Mouse (Mus musculus) CD4-positive, CD25-positive, alpha-beta regulatory T cell, adult 4 months (primary cell): ENCODE results near the gene Syce3. TPM values are rescaled to one million over a fixed set of nuclear protein-coding genes. Genes with fewer than 3 reads are reported as not detected.

Source experiments
- ATAC-seq: one replicate; pipeline ENCODE4 v1.8.0; 2017
- polyA plus RNA-seq, 2 experiments: library from polyadenylated mRNA; unstranded; fragments of 100-300 nt; shearing (Covaris generic); gene quantifications; one replicate each; pipeline ENCODE4 v1.2.1; 2017

Gene Syce3
- polyA plus RNA-seq, 2 experiments from 2014 or later, result not detected

- no peak for ATAC-seq
Measured at GRCm38 (mm10) chr15:89372536-89372935, 37.8 kb downstream of the Syce3 start.

DNA sequence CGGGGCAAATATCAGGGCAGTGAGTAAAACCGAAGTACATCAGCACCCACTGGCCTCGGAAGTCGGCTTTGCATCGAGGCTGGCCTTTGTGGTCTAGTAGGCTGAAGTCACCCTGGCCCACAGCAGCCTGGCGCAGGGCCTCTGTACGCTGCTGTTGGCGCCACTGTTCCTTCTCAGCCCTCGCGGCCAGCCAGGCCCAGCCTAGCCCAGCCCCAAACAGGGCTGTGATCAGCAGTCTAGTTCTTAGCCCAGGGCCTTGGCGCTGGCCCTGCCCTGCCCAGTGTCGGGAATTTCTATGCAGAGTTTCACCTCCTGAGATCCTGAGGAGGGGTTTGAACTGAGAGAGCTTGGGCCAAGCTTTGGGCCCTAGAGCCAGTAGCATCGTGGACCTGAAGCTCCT is 38.2 kb downstream of the Syce3 start:
- no peak for ATAC-seq

DNA sequence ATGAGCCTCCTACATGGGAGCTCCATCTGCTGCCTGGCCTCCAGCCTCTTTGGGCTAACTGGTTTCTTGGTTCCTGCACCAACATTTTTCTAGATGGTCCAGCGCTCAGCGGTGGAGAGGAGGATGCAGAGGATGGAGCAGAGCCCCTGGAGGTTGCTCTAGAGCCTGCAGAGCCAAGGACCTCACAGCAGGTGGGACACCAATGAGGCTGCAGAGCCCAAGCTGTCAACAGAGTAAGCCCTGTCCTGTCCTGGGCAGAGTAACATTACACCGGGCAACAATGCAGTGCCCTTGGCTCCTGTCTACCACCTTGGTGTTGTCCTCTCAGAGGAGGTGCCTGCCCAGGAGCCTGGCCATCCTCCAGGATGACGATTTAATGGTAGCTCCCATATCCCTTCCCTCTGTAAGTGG is 45.2 kb downstream of the Syce3 start:
- no peak for ATAC-seq

DNA sequence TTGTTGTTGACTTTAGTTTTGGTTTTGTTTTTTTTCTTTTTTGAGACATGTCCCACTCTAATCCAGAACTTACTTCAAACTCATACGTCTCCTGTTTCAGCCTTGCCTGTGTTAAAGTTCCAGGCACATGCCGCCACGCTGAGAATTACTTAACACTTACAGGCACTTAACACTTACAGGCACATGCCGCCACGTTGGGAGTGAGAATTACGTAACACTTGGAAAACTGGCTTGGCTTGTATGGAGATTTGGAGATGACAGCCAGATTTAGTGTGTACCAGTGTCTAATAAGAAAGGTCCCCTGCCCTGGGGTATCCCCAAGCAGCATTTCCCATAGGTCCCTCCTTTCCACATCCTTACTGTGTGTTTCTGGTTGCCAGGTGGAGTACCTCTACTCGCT is 47.3 kb downstream of the Syce3 start:
- no peak for ATAC-seq

- no peak for ATAC-seq
Measured at GRCm38 (mm10) chr15:89358784-89359183, 51.5 kb downstream of the Syce3 start.

- peak; percentile 9 for ATAC-seq
Measured at GRCm38 (mm10) chr15:89356372-89356771, 53.9 kb downstream of the Syce3 start.

- ATAC-seq, result peak; percentile 92
Measured at GRCm38 (mm10) chr15:89355241-89356187, 54.8 kb downstream of the Syce3 start, which contains the start of the genes Lmf2 and Ncaph2. Gene Lmf2 (minus strand): TSS chr15:89355659. Gene Ncaph2 (plus strand): TSS chr15:89355719.

DNA sequence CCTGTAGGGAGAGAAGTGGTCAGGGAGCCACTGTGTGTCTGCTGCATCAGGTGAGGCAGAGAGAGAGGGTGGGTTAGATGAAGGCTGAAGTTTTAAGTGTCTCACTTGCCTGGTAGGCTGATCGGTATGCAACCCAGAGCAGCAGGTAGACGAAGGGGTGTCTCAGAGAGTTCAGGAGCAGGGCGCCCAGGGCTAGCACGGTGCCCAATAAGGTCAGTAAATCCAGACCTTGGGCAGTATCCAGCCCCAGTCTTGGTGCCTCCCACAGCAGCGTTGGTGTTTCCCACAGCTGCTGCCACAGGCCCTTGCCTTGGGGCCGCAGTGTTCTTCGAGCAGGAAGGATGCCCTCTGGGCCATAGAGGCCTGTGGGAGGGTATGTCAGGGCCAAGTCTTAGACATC is 55.8 kb downstream of the Syce3 start:
- ATAC-seq, result no peak

DNA sequence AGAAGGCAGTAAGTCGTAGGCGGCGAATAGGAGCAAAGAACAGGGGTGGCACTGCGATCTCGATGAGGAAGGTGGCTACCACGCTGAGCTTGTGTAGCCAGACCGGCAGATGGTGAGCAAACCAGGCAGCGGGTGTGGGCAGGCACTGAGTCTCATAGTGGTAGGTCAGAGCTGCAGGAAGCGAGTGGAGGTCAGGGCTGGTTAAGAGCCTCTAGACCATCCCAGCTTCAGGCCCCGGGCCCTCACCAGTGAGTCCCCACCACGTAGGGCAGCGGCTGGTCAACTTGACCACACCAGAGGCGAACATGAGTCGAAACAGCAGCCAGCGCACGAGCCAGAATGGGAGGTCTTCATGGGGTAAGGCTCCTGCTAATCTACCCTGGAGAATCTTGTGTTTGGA is 56.5 kb downstream of the Syce3 start:
- ATAC-seq, result no peak

DNA sequence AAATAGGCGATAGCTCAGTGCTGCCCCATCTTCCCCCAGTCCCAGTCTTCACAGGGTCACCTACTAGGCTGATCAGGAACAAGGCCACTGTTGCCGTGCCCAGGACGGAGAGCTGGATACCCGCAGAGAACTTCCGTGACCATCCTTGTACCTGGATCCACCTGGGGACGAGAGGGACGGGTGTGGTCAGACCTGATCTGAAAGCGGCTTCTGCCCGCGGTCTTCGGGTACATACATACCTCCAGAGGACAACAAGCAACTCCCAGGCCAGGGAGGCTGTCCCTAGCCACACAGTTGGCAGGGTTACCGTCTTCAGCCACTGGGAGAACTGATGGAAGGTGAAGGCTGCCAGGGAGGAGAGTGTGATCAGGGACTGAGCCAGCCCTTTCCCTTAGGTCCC is 57.5 kb downstream of the Syce3 start:
- ATAC-seq, result no peak

DNA sequence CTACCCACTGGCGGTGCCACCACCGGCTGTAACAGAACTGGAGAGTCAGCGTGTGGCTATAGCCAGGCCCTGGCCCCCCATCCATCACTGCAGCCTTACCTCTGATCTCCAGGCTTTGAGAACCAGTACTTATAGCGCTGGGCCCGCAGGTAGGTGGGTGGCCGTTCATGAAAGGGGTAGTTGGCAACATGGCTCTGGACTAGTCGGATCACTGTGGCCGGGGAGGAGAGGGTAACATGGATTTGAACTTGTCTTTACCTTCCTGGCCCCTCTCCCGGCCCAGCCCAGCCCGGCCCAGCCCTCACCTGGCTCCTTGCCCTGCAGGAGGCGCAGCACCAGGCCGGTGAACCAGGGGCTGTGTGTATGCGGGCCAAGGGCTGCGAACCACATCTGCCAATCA is 58.2 kb downstream of the Syce3 start:
- no peak for ATAC-seq

DNA sequence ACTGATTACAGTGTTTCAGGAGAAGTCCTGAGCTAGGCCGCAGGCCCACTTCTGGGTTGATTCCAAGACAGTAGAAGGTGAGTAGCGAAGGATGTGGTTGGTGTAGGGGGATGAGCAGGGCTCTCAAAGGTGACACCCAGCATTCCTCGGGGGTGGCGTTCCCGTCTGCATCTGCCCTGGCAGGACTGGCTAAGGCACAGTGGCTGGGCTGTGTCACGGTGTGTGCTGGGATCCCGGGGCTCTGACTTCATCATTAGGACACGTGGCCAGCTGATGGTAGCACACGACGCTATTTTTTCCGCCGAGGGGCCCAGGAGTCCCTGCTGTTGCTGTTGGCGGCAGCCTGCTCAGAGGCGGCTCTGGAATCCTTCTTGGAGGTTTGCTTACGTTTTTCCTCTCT is 59.0 kb downstream of the Syce3 start:
- ATAC-seq, result no peak

DNA sequence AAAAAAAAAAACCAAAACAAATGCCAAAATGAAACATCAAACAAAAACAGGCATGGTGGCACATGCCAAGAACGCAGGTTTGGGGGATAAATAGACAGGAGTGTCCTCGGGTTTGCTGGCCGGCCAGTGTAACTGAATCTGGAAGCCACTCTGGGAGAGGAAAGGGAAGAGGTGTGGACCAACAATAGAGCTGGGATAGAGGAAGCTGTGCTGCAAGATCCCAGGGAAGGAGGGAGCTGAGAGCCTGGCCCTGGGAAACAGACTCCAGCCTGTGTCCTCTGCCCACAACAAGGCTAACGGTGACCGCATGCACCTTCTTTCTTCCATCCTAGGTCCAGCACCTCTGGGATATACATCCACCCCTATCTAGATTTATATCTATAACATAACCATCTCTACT is 59.9 kb downstream of the Syce3 start:
- ATAC-seq, result no peak

GRCm38 (mm10) chr15:89343325-89343724 is 67.0 kb downstream of the Syce3 start:
- no peak for ATAC-seq

GRCm38 (mm10) chr15:89341678-89342077 is 68.6 kb downstream of the Syce3 start:
- ATAC-seq, result no peak

Other genes starting within 250 kb of the Syce3 start
- 1 to 10 TPM in 1 of 2 experiments, under 1 TPM in 1; 0.85 to 2.8 TPM for gene Plxnb2, start 229.7 kb downstream of the Syce3 start, polyA plus RNA-seq
- gene Dennd6b, start 214.0 kb downstream of the Syce3 start, polyA plus RNA-seq, result 10 to 100 TPM; 13.5 to 18.4 TPM
- 10 to 100 TPM; 25.3 to 28.0 TPM for gene Ppp6r2, start 198.9 kb downstream of the Syce3 start, polyA plus RNA-seq
- 100 to 1,000 TPM in 1 of 2 experiments, 10 to 100 TPM in 1; 87.6 to 124 TPM for gene Sbf1, start 95.2 kb downstream of the Syce3 start, polyA plus RNA-seq
- gene Adm2, start 87.8 kb downstream of the Syce3 start, polyA plus RNA-seq, result not detected
- gene Miox, start 76.1 kb downstream of the Syce3 start, polyA plus RNA-seq, result not detected
- gene Lmf2, start 54.8 kb downstream of the Syce3 start, polyA plus RNA-seq, result 10 to 100 TPM; 23.5 to 40.7 TPM
- 100 to 1,000 TPM; 189 to 193 TPM for gene Ncaph2, start 54.8 kb downstream of the Syce3 start, polyA plus RNA-seq
- 1 to 10 TPM; 1.6 to 3.0 TPM for gene Sco2, start 36.7 kb downstream of the Syce3 start, polyA plus RNA-seq
- gene Tymp, start 33.5 kb downstream of the Syce3 start, polyA plus RNA-seq, result not detected
- 1 to 10 TPM in 1 of 2 experiments, not detected in 1; 2.5 TPM for gene Odf3b, start 31.2 kb downstream of the Syce3 start, polyA plus RNA-seq
- not detected for gene Klhdc7b, start 25.6 kb downstream of the Syce3 start, polyA plus RNA-seq
- under 1 TPM; 0.28 to 0.62 TPM for gene Cpt1b, start 15.4 kb upstream of the Syce3 start, polyA plus RNA-seq
- gene C730034F03Rik, start 19.1 kb upstream of the Syce3 start, polyA plus RNA-seq, result 1 to 10 TPM; 5.7 to 8.2 TPM
- not detected for gene Gm44502, start 19.2 kb upstream of the Syce3 start, polyA plus RNA-seq
- 10 to 100 TPM; 54.6 to 66.7 TPM for gene Chkb, start 19.4 kb upstream of the Syce3 start, polyA plus RNA-seq
- gene Mapk8ip2, start 43.4 kb upstream of the Syce3 start, polyA plus RNA-seq, result under 1 TPM; 0.32 to 0.44 TPM
- 10 to 100 TPM; 10.2 to 12.6 TPM for gene Arsa, start 66.9 kb upstream of the Syce3 start, polyA plus RNA-seq
- not detected for gene Shank3, start 89.1 kb upstream of the Syce3 start, polyA plus RNA-seq
- gene Acr, start 157.8 kb upstream of the Syce3 start, polyA plus RNA-seq, result not detected
- gene Rabl2, start 181.4 kb upstream of the Syce3 start, polyA plus RNA-seq, result 1 to 10 TPM; 1.3 to 2.2 TPM